Mouse (Mus musculus) ovary, postnatal 36 days (tissue): ENCODE data around the gene Rxrb.

Experiments used
- DNase-seq: peaks from one replicate; pipeline ENCODE4 v3.0.0; 2022; ENCODE audit warnings: low spot score, mixed read lengths

Rxrb gene

GRCm38 (mm10) chr17:34025756-34026151 is 5.9 kb upstream of the Rxrb start:
- no peak for DNase-seq

- no peak for DNase-seq
Measured at GRCm38 (mm10) chr17:34026221-34026620, 5.4 kb upstream of the Rxrb start.

GRCm38 (mm10) chr17:34026917-34027655 is 4.5 kb upstream of the Rxrb start:
- DNase-seq = no peak

- peak; percentile 93 for DNase-seq
Measured at GRCm38 (mm10) chr17:34027656-34028223, 3.9 kb upstream of the Rxrb start, which contains the start of gene H2-Ke6. Gene H2-Ke6 (minus strand): TSS chr17:34028060.

GRCm38 (mm10) chr17:34028501-34029149 is 3.0 kb upstream of the Rxrb start:
- peak; percentile 19 for DNase-seq

- no peak for DNase-seq
Measured at GRCm38 (mm10) chr17:34029150-34029889, 2.3 kb upstream of the Rxrb start.

- DNase-seq = no peak
Measured at GRCm38 (mm10) chr17:34029890-34030595, 1.6 kb upstream of the Rxrb start.

GRCm38 (mm10) chr17:34030861-34031326 is 718 bp upstream of the Rxrb start:
- no peak for DNase-seq

GRCm38 (mm10) chr17:34032174-34032632 is 591 bp downstream of the Rxrb start:
- peak; percentile 82 for DNase-seq

- peak; percentile 43 for DNase-seq
Measured at GRCm38 (mm10) chr17:34032806-34033205, 1.2 kb downstream of the Rxrb start.

GRCm38 (mm10) chr17:34033441-34033840 is 1.8 kb downstream of the Rxrb start:
- DNase-seq = no peak

- peak; percentile 42 for DNase-seq
Measured at GRCm38 (mm10) chr17:34034064-34034463, 2.5 kb downstream of the Rxrb start.

GRCm38 (mm10) chr17:34035517-34035916 is 3.9 kb downstream of the Rxrb start:
- no peak for DNase-seq

GRCm38 (mm10) chr17:34036647-34037046 is 5.0 kb downstream of the Rxrb start:
- peak; percentile 19 for DNase-seq

GRCm38 (mm10) chr17:34037241-34037640 is 5.6 kb downstream of the Rxrb start:
- no peak for DNase-seq

GRCm38 (mm10) chr17:34038440-34038839 is 6.8 kb downstream of the Rxrb start:
- DNase-seq = peak; percentile 35

- no peak for DNase-seq
Measured at GRCm38 (mm10) chr17:34038878-34039561, 7.4 kb downstream of the Rxrb start, which contains the start of gene Col11a2. Gene Col11a2 (plus strand): TSS chr17:34039437.

GRCm38 (mm10) chr17:34039562-34040450 is 8.2 kb downstream of the Rxrb start:
- peak; percentile 21 for DNase-seq

GRCm38 (mm10) chr17:34045941-34046340 is 14.3 kb downstream of the Rxrb start:
- no peak for DNase-seq
